Mouse (Mus musculus) kidney, postnatal 0 days (tissue): ENCODE results near the gene Pspc1. TPM values are rescaled to one million over a fixed set of nuclear protein-coding genes. Genes with fewer than 3 reads are reported as not detected.
A peak's percentile ranks its signal among the peaks of the same experiment; 100 is the strongest.

Experiments
- ATAC-seq: fragments of 200-750 bp; cut with Nextera tagmentation; replicated peaks from 2 replicates; pipeline ENCODE4 v1.8.0; 2017; ENCODE audit warnings: low read depth, moderate number of reproducible peaks, moderate TSS enrichment, moderate library complexity; ENCODE audit not compliant: low FRiP score
- DNase-seq: peaks from one replicate; pipeline ENCODE4 v3.0.0-alpha.2; 2016; ENCODE audit warnings: low spot score
- H3K27ac ChIP-seq: fragments of 300-500 bp; sonication (generic); 2 replicates; pipeline ENCODE4 v1.5.1; 2014; ENCODE audit warnings: mild to moderate bottlenecking
- H3K27me3 ChIP-seq: fragments of 300-500 bp; sonication (generic); 2 replicates; pipeline ENCODE4 v1.6.1; 2014; ENCODE audit warnings: low read length, mixed read lengths; ENCODE audit not compliant: insufficient read depth
- H3K36me3 ChIP-seq: fragments of 300-500 bp; sonication (generic); 2 replicates; pipeline ENCODE4 v1.6.1; 2014; ENCODE audit warnings: low read length, mixed read lengths; ENCODE audit not compliant: insufficient read depth
- H3K4me1 ChIP-seq: fragments of 300-500 bp; sonication (generic); replicated peaks from 2 replicates; pipeline ENCODE4 v1.6.1; 2014; ENCODE audit warnings: antibody characterized with exemption, low read length, mixed read lengths; ENCODE audit not compliant: insufficient read depth
- H3K4me2 ChIP-seq: fragments of 300-500 bp; sonication (generic); 2 replicates; pipeline ENCODE4 v1.6.1; 2014; ENCODE audit warnings: mild to moderate bottlenecking, low read length, moderate library complexity, mixed read lengths
- H3K4me3 ChIP-seq: fragments of 300-500 bp; sonication (generic); replicated peaks from 2 replicates; pipeline ENCODE4 v1.5.1; 2014; ENCODE audit warnings: low read depth, low read length
- H3K9ac ChIP-seq: fragments of 300-500 bp; sonication (generic); 2 replicates; pipeline ENCODE4 v1.6.1; 2014; ENCODE audit warnings: low read depth, low read length
- H3K9me3 ChIP-seq: fragments of 300-500 bp; sonication (generic); replicated peaks from 2 replicates; pipeline ENCODE4 v1.6.1; 2016; ENCODE audit warnings: low read length, inconsistent platforms, mixed read lengths
- CTCF ChIP-seq: IDR thresholded peaks from 2 replicates; pipeline ENCODE4 v1.5.1; 2016; ENCODE audit warnings: antibody characterized with exemption, low read depth, mild to moderate bottlenecking, moderate library complexity
- WGBS: fragments of 180-500 bp; shearing (Covaris S2); extraction: QIAGEN DNeasy Blood & Tissue Kit; methylation state at CpG from one replicate; pipeline ENCODE4 v1.1.7; 2014; 5-methylcytosine and 5-hydroxymethylcytosine counted together
- polyA plus RNA-seq: library from polyadenylated mRNA; unstranded; fragments of >200 nt; fragmentation: Nextera tagmentation; extraction: Ambion mirVana; gene quantifications from 2 replicates; pipeline ENCODE4 v1.2.1, GENCODE M21; 2015

The Pspc1 gene
- polyA plus RNA-seq, 1 experiment from 2014 or later = 23.1 TPM

- DNase-seq = no peak
- no peak overlapping the region for H3K9ac ChIP-seq
- no peak for TF ChIP-seq CTCF
- no peak overlapping the region for H3K4me2 ChIP-seq
- no peak overlapping the region for H3K27ac ChIP-seq
- H3K4me3 ChIP-seq = no peak overlapping the region
- H3K27me3 ChIP-seq = no peaks in the 10 kb centered on the region
- no peaks in the 10 kb centered on the region for H3K9me3 ChIP-seq
- no peak for ATAC-seq
- WGBS = 91% methylated on average over 4 of the region's 4 CpGs
- peaks cover 30% of the 10 kb centered on the region for H3K36me3 ChIP-seq
- H3K4me1 ChIP-seq = no peaks in the 10 kb centered on the region
These were observed 26.8 kb downstream of the Pspc1 start for GRCm38 (mm10) chr14:56751282-56751681.

DNA sequence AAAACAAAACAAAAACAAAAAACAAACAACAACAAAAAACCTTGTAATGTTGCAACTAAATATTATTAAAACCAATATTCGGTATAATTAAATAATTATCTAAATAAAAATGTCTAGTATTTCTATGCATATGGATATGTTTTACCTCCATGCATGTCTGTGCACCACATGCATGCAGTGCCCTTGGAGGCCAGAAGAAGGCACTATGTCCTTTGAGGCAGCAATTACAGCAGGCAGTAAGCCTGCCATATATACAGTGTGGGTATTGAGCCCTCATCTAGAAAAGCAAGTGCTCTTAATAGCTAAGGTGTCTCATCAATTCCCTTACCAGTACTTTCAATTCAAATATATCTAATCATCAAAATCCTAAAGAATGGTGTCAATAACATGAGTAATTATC is 37.9 kb downstream of the Pspc1 start:
- DNase-seq (no peak), ATAC-seq (no peak)
- peak; percentile 30; the same call in 1 of the 2 replicates for TF ChIP-seq CTCF
- H3K9me3 ChIP-seq = no peaks in the 10 kb centered on the region
- H3K9ac ChIP-seq = no peak overlapping the region
- no peak overlapping the region for H3K4me2 ChIP-seq
- 95% methylated on average over 1 of the region's 1 CpGs for WGBS
- H3K4me3 ChIP-seq = no peak overlapping the region
- H3K27ac ChIP-seq = no peak overlapping the region
- 0 out of 2 replicates have a peak, but pooled peaks cover 4% of the 10 kb centered on the region for H3K36me3 ChIP-seq
- H3K27me3 ChIP-seq = no peaks in the 10 kb centered on the region
- H3K4me1 ChIP-seq = no peaks in the 10 kb centered on the region

DNA sequence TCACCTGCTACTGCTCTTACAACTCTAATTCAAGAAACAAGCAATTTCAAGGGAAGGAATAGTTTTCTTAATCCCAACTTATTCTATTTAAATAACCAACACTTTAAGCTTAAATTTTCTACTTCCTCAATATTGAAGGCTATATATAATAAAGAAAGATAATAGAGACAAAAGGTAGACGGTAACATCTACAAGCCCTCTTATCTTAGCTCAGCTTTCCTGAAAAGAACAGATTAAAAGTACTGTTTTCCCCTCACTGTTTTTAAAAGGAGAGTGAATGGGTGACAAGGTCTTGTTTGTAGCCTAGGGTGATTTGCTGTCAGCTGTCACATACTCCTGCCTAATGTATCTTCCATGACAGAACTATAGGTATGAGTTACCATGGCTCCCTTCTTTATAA is 51.6 kb downstream of the Pspc1 start:
- DNase-seq (no peak), ATAC-seq (no peak)
- no peak for TF ChIP-seq CTCF
- no peak overlapping the region for H3K27ac ChIP-seq
- H3K9ac ChIP-seq = no peak overlapping the region
- no peaks in the 10 kb centered on the region for H3K9me3 ChIP-seq
- 85% methylated on average over 1 of the region's 1 CpGs for WGBS
- no peak overlapping the region for H3K4me3 ChIP-seq
- peaks cover 8% of the 10 kb centered on the region; the same call in 1 of the 2 replicates for H3K36me3 ChIP-seq
- no peaks in the 10 kb centered on the region for H3K27me3 ChIP-seq
- no peaks in the 10 kb centered on the region for H3K4me1 ChIP-seq
- H3K4me2 ChIP-seq = no peak overlapping the region

DNA sequence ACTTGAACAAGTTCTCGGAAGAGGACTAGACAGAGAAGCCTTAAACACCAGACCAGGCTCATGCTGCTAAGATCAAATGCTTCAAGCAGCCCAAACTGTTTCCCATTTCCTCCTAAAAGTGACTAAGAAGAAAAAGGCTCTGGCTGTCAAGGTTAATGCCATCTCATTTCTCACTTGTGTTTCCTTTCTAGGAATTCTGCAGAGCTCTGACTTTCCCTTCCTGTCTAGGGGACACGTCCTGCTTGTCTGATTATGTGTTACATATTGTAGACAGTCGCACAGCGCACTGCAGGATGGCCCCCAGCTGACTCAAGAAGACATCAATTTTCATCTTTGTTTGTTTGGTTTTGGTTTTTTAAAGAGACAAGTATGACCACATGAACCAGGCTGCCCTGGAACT is 72.4 kb downstream of the Pspc1 start:
- DNase-seq = peak; percentile 60
- no peak for ATAC-seq
- 57% methylated on average over 4 of the region's 4 CpGs for WGBS
- TF ChIP-seq CTCF = no peak
- H3K27me3 ChIP-seq = no peaks in the 10 kb centered on the region
- H3K4me2 ChIP-seq = no peak overlapping the region
- H3K27ac ChIP-seq = no peak overlapping the region
- H3K4me1 ChIP-seq = no peaks in the 10 kb centered on the region
- H3K4me3 ChIP-seq = no peak overlapping the region
- H3K36me3 ChIP-seq = no peaks in the 10 kb centered on the region
- H3K9me3 ChIP-seq = no peaks in the 10 kb centered on the region
- no peak overlapping the region for H3K9ac ChIP-seq

- Histone ChIP-seq H3K4me3 (no peak overlapping the region), H3K4me2 (no peak overlapping the region), H3K9me3 (no peaks in the 10 kb centered on the region), H3K4me1 (no peaks in the 10 kb centered on the region), H3K27me3 (no peaks in the 10 kb centered on the region), H3K27ac (no peak overlapping the region), H3K36me3 (peaks cover 15% of the 10 kb centered on the region; the same call in 1 of the 2 replicates), H3K9ac (no peak overlapping the region)
- no peak for TF ChIP-seq CTCF
- ATAC-seq (no peak), DNase-seq (no peak)
- WGBS = 93% methylated on average over 4 of the region's 4 CpGs
These were observed 75.5 kb downstream of the Pspc1 start for GRCm38 (mm10) chr14:56702644-56703043.

GRCm38 (mm10) chr14:56697836-56698235 is 80.3 kb downstream of the Pspc1 start:
- Histone ChIP-seq H3K27ac (no peak overlapping the region), H3K4me1 (no peaks in the 10 kb centered on the region), H3K4me2 (no peak overlapping the region), H3K36me3 (peaks cover 51% of the 10 kb centered on the region), H3K27me3 (no peaks in the 10 kb centered on the region), H3K9ac (no peak overlapping the region), H3K9me3 (no peaks in the 10 kb centered on the region), H3K4me3 (no peak overlapping the region)
- DNase-seq (no peak), ATAC-seq (no peak)
- no peak for TF ChIP-seq CTCF
- 86% methylated on average over 5 of the region's 5 CpGs for WGBS

- ATAC-seq (no peak), DNase-seq (no peak)
- no peak overlapping the region for H3K4me2 ChIP-seq
- no peak overlapping the region for H3K4me3 ChIP-seq
- TF ChIP-seq CTCF = no peak
- no peak overlapping the region for H3K9ac ChIP-seq
- no peaks in the 10 kb centered on the region for H3K4me1 ChIP-seq
- H3K27ac ChIP-seq = no peak overlapping the region
- H3K9me3 ChIP-seq = no peaks in the 10 kb centered on the region
- H3K36me3 ChIP-seq = peaks cover 74% of the 10 kb centered on the region
- H3K27me3 ChIP-seq = no peaks in the 10 kb centered on the region
- 85% methylated on average over 3 of the region's 3 CpGs for WGBS
These were observed 82.6 kb downstream of the Pspc1 start for GRCm38 (mm10) chr14:56695495-56695894.
